Mouse (Mus musculus) kidney, adult 2 months (tissue): Measurements from ENCODE around the gene Rpl38. TPM values are rescaled to one million over a fixed set of nuclear protein-coding genes. Genes with fewer than 3 reads are reported as not detected.
A peak's percentile ranks its signal among the peaks of the same experiment; 100 is the strongest.

Experiments used
- DNase-seq: peaks from one replicate; pipeline ENCODE4 v3.0.0; 2021
- H3K27ac ChIP-seq: fragments of 200-500 bp; 2 replicates; pipeline ENCODE4 v1.5.1; 2012; ENCODE audit warnings: low read depth, low read length, control low read depth, inconsistent platforms; ENCODE audit not compliant: insufficient read depth
- H3K27me3 ChIP-seq: fragments of 200-500 bp; replicated peaks from 2 replicates; pipeline ENCODE4 v1.6.1; 2012; ENCODE audit warnings: mild to moderate bottlenecking, moderate library complexity, low read length, inconsistent platforms; ENCODE audit not compliant: control insufficient read depth, insufficient read depth
- H3K36me3 ChIP-seq: fragments of 200-500 bp; 2 replicates; pipeline ENCODE4 v1.6.1; 2012; ENCODE audit warnings: mild to moderate bottlenecking, moderate library complexity, low read length, inconsistent platforms; ENCODE audit not compliant: control insufficient read depth, insufficient read depth
- H3K4me1 ChIP-seq: fragments of 200-500 bp; 2 replicates; pipeline ENCODE4 v1.6.1; 2011; ENCODE audit warnings: low read length; ENCODE audit not compliant: control insufficient read depth, insufficient read depth
- H3K4me3 ChIP-seq: fragments of 200-500 bp; 2 replicates; pipeline ENCODE4 v1.5.1; 2011; ENCODE audit warnings: mild to moderate bottlenecking, low read depth, low read length, control low read depth; ENCODE audit not compliant: insufficient read depth
- CTCF ChIP-seq: fragments of 200-500 bp; conservative IDR thresholded peaks from 2 replicates; pipeline ENCODE4 v1.5.1; 2011; ENCODE audit warnings: low read depth, mild to moderate bottlenecking, control low read depth, low read length, moderate library complexity, mixed read lengths; ENCODE audit not compliant: insufficient read depth, insufficient read length
- POLR2A ChIP-seq: fragments of 200-500 bp; IDR thresholded peaks from one replicate; pipeline ENCODE4 v1.6.1; 2011; ENCODE audit warnings: low read depth, low read length, control low read depth
- WGBS: fragments of 180-500 bp; shearing (Covaris S2); methylation state at CpG from one replicate; pipeline ENCODE4 v1.1.7; 2018; 5-methylcytosine and 5-hydroxymethylcytosine counted together
- polyA plus RNA-seq: library from polyadenylated mRNA; depleted of rRNA; stranded (reverse); fragments of >200 nt; gene quantifications from 2 replicates; pipeline ENCODE4 v1.2.3, GENCODE M21; 2012

Rpl38 gene
- polyA plus RNA-seq, 1 experiment: 738 TPM

DNA sequence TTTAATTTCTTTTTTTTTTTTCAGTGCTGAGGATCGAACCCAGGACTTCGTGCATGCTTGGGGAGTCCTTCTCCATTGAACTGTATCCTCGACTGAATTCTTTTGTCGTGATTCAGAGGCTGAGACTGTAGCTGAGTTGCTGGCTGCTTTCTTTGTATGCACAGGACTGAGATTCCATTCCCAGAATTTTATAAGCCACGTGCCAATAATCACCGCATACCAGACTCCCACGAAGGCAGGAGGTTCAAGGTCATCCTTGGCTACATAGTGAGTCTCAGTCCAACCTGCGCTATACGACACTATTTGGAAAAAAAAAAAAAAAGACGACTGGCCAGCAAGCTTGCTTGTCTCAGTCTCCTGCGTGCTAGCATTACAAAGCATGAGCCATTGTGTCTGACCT, 25.4 kb upstream of the Rpl38 start:
- DNase-seq: no peak
- no peak overlapping the region for H3K27ac ChIP-seq
- no peaks in the 10 kb centered on the region for H3K27me3 ChIP-seq
- H3K36me3 ChIP-seq: no peaks in the 10 kb centered on the region
- no peaks in the 10 kb centered on the region for H3K4me1 ChIP-seq
- TF ChIP-seq CTCF: no peak
- TF ChIP-seq POLR2A: no peak
- WGBS: 54% methylated on average over 11 of the region's 11 CpGs
- no peak overlapping the region for H3K4me3 ChIP-seq

GRCm38 (mm10) chr11:114644122-114644521, 24.2 kb upstream of the Rpl38 start:
- H3K4me1 ChIP-seq: no peaks in the 10 kb centered on the region
- no peak for TF ChIP-seq CTCF
- no peak for TF ChIP-seq POLR2A
- H3K27me3 ChIP-seq: no peaks in the 10 kb centered on the region
- no peak overlapping the region for H3K4me3 ChIP-seq
- H3K36me3 ChIP-seq: no peaks in the 10 kb centered on the region
- no peak overlapping the region for H3K27ac ChIP-seq
- WGBS: 55% methylated on average over 2 of the region's 2 CpGs
- DNase-seq: no peak

GRCm38 (mm10) chr11:114649510-114649909, 18.8 kb upstream of the Rpl38 start:
- TF ChIP-seq CTCF: no peak
- TF ChIP-seq POLR2A: no peak
- 63% methylated on average over 4 of the region's 4 CpGs for WGBS
- Histone ChIP-seq H3K4me3 (no peak overlapping the region), H3K4me1 (no peaks in the 10 kb centered on the region), H3K27ac (no peak overlapping the region), H3K27me3 (no peaks in the 10 kb centered on the region), H3K36me3 (no peaks in the 10 kb centered on the region)
- DNase-seq: no peak

DNA sequence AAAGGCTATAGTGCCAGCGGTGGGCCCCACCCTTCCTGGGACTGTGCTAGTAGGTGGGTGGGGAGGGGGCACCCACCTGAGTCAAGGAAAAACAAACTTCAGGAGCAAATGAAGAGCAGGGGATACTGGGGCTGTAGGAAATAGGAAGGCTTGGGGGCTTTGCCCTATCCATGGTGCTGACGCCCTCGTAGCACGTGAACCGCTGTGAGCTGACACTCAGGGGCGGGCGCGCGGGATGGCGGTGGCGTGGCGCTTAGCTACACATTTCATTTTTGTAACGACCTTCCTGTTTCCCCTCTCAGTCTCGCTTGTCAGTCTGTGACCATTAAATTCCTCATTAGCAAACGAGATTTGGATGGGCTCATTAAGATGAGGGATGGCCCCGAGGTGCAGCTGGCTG, 15.8 kb upstream of the Rpl38 start:
- H3K27ac ChIP-seq: no peak overlapping the region

DNA sequence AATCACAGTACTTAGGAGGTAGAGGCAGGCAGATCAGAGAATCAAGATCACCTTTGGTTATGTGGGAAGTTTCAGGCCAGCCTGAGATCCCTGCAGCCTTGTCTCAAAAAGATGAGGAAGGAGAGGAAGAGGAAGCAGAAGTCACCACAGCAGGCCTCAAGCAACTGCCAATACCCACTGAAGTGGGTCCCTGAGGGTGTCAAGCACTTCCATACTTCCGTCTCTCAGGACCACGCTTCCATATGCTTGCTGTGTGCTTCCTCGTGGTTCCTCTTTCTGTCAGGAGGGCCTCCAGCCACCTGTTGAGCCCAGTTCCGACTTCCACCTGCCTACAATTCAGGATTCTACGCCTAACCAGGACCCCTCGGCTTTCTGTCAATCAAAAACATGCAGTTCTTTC, 14.7 kb upstream of the Rpl38 start:
- TF ChIP-seq CTCF (no peak), POLR2A (no peak)
- DNase-seq: no peak
- WGBS: 80% methylated on average over 6 of the region's 6 CpGs
- Histone ChIP-seq H3K27me3 (no peaks in the 10 kb centered on the region), H3K27ac (no peak overlapping the region), H3K4me1 (no peaks in the 10 kb centered on the region), H3K36me3 (no peaks in the 10 kb centered on the region), H3K4me3 (no peak overlapping the region)

More for the DNA sequence above, 15.8 kb upstream of the Rpl38 start:
- 6% methylated on average over 16 of the region's 16 CpGs for WGBS
- no peak for DNase-seq
- Histone ChIP-seq H3K4me1 (no peaks in the 10 kb centered on the region), H3K27me3 (no peaks in the 10 kb centered on the region), H3K36me3 (no peaks in the 10 kb centered on the region), H3K4me3 (no peak overlapping the region)
- TF ChIP-seq CTCF (no peak), POLR2A (no peak)

GRCm38 (mm10) chr11:114654552-114654951, 13.8 kb upstream of the Rpl38 start:
- WGBS: 52% methylated on average over 5 of the region's 5 CpGs
- TF ChIP-seq CTCF (0 out of 2 replicates have a peak, but pooled peaks have one; percentile 5), POLR2A (no peak)
- Histone ChIP-seq H3K4me1 (no peaks in the 10 kb centered on the region), H3K27ac (no peak overlapping the region), H3K4me3 (no peak overlapping the region), H3K36me3 (no peaks in the 10 kb centered on the region), H3K27me3 (no peaks in the 10 kb centered on the region)
- DNase-seq: no peak

- Histone ChIP-seq H3K36me3 (no peaks in the 10 kb centered on the region), H3K27ac (no peak overlapping the region), H3K4me3 (no peak overlapping the region), H3K27me3 (no peaks in the 10 kb centered on the region), H3K4me1 (no peaks in the 10 kb centered on the region)
- no peak for TF ChIP-seq CTCF
- no peak for TF ChIP-seq POLR2A
- 73% methylated on average over 7 of the region's 7 CpGs for WGBS
- DNase-seq: no peak
These were observed 12.8 kb upstream of the Rpl38 start for GRCm38 (mm10) chr11:114655350-114656008.
